Mouse (Mus musculus) midbrain, embryonic 14.5 days (tissue): ENCODE results near the gene Cebpa. TPM values are rescaled to one million over a fixed set of nuclear protein-coding genes. Genes with fewer than 3 reads are reported as not detected.

Experiments used
- ATAC-seq: fragments of 200-750 bp; cut with Nextera tagmentation; 2 replicates; pipeline ENCODE4 v1.8.0; 2017; ENCODE audit warnings: moderate number of reproducible peaks, moderate library complexity; ENCODE audit not compliant: low FRiP score, low TSS enrichment
- DNase-seq: peaks from one replicate; pipeline ENCODE4 v3.0.0-alpha.2; 2015
- H3K27ac ChIP-seq: fragments of 300-500 bp; sonication (generic); replicated peaks from 2 replicates; pipeline ENCODE4 v1.5.1; 2014; ENCODE audit warnings: mild to moderate bottlenecking, low read depth, low read length, moderate library complexity
- H3K27me3 ChIP-seq: fragments of 300-500 bp; sonication (generic); 2 replicates; pipeline ENCODE4 v1.6.1; 2014; ENCODE audit warnings: low read length, control low read depth, mixed read lengths; ENCODE audit not compliant: control insufficient read depth, insufficient read depth
- H3K36me3 ChIP-seq: fragments of 300-500 bp; sonication (generic); 2 replicates; pipeline ENCODE4 v1.6.1; 2014; ENCODE audit warnings: low read length, control low read depth; ENCODE audit not compliant: control insufficient read depth, insufficient read depth
- H3K4me1 ChIP-seq: fragments of 300-500 bp; sonication (generic); 2 replicates; pipeline ENCODE4 v1.6.1; 2014; ENCODE audit warnings: mild to moderate bottlenecking, antibody characterized with exemption, low read length, control low read depth; ENCODE audit not compliant: control insufficient read depth, insufficient read depth
- H3K4me2 ChIP-seq: fragments of 300-500 bp; sonication (generic); 2 replicates; pipeline ENCODE4 v1.6.1; 2014; ENCODE audit warnings: mild to moderate bottlenecking, low read length, moderate library complexity
- H3K4me3 ChIP-seq: fragments of 300-500 bp; sonication (generic); replicated peaks from 2 replicates; pipeline ENCODE4 v1.5.1; 2014; ENCODE audit warnings: low read depth, low read length
- H3K9ac ChIP-seq: fragments of 300-500 bp; sonication (generic); replicated peaks from 2 replicates; pipeline ENCODE4 v1.6.1; 2014; ENCODE audit warnings: mild to moderate bottlenecking, low read length, moderate library complexity
- H3K9me3 ChIP-seq: fragments of 300-500 bp; sonication (generic); 2 replicates; pipeline ENCODE4 v1.6.1; 2016; ENCODE audit warnings: low read length, control low read depth, mixed read lengths; ENCODE audit not compliant: control insufficient read depth
- WGBS: fragments of 180-500 bp; shearing (Covaris S2); extraction: QIAGEN DNeasy Blood & Tissue Kit; methylation state at CpG from one replicate; pipeline ENCODE4 v1.1.7; 2014; 5-methylcytosine and 5-hydroxymethylcytosine counted together
- polyA plus RNA-seq: library from polyadenylated mRNA; unstranded; fragments of >200 nt; fragmentation: Nextera tagmentation; extraction: Ambion mirVana; gene quantifications from 2 replicates; pipeline ENCODE4 v1.2.1, GENCODE M21; 2014

Gene Cebpa
- polyA plus RNA-seq, 1 experiment from 2014 or later = 0.61 TPM

GRCm38 (mm10) chr7:35149616-35150433, 30.7 kb downstream of the Cebpa start:
- H3K9me3 ChIP-seq = no peaks in the 10 kb centered on the region
- no peak for DNase-seq
- no peak overlapping the region for H3K4me2 ChIP-seq
- H3K27ac ChIP-seq = no peak overlapping the region
- no peak for ATAC-seq
- H3K9ac ChIP-seq = no peak overlapping the region
- H3K27me3 ChIP-seq = no peaks in the 10 kb centered on the region
- H3K4me1 ChIP-seq = no peaks in the 10 kb centered on the region
- H3K36me3 ChIP-seq = no peaks in the 10 kb centered on the region
- no peak overlapping the region for H3K4me3 ChIP-seq
- 79% methylated on average over 15 of the region's 15 CpGs for WGBS

- Histone ChIP-seq H3K27ac (no peak overlapping the region), H3K36me3 (no peaks in the 10 kb centered on the region), H3K4me1 (no peaks in the 10 kb centered on the region), H3K9me3 (no peaks in the 10 kb centered on the region), H3K27me3 (no peaks in the 10 kb centered on the region), H3K4me3 (no peak overlapping the region), H3K9ac (no peak overlapping the region), H3K4me2 (no peak overlapping the region)
- DNase-seq (no peak), ATAC-seq (no peak)
- 85% methylated on average over 5 of the region's 5 CpGs for WGBS
Measured at GRCm38 (mm10) chr7:35150860-35151259, 31.8 kb downstream of the Cebpa start.

- WGBS = 84% methylated on average over 12 of the region's 12 CpGs
- ATAC-seq = no peak
- no peak overlapping the region for H3K4me3 ChIP-seq
Measured at GRCm38 (mm10) chr7:35154449-35154848, 35.4 kb downstream of the Cebpa start.

GRCm38 (mm10) chr7:35156561-35157477, 37.7 kb downstream of the Cebpa start:
- no peak overlapping the region for H3K4me3 ChIP-seq
- no peak overlapping the region for H3K9ac ChIP-seq
- 78% methylated on average over 16 of the region's 16 CpGs for WGBS
- ATAC-seq (no peak), DNase-seq (no peak)
- H3K4me2 ChIP-seq = no peak overlapping the region
- H3K36me3 ChIP-seq = no peaks in the 10 kb centered on the region
- H3K27ac ChIP-seq = no peak overlapping the region
- H3K9me3 ChIP-seq = no peaks in the 10 kb centered on the region
- H3K4me1 ChIP-seq = no peaks in the 10 kb centered on the region
- no peaks in the 10 kb centered on the region for H3K27me3 ChIP-seq

More at GRCm38 (mm10) chr7:35154449-35154848, 35.4 kb downstream of the Cebpa start:
- no peak overlapping the region for H3K9ac ChIP-seq
- H3K4me1 ChIP-seq = no peaks in the 10 kb centered on the region
- H3K4me2 ChIP-seq = no peak overlapping the region
- no peak for DNase-seq
- no peaks in the 10 kb centered on the region for H3K9me3 ChIP-seq
- H3K27ac ChIP-seq = no peak overlapping the region
- no peaks in the 10 kb centered on the region for H3K36me3 ChIP-seq
- no peaks in the 10 kb centered on the region for H3K27me3 ChIP-seq

GRCm38 (mm10) chr7:35157512-35157911, 38.4 kb downstream of the Cebpa start:
- Histone ChIP-seq H3K27ac (no peak overlapping the region), H3K4me3 (no peak overlapping the region), H3K36me3 (no peaks in the 10 kb centered on the region), H3K9ac (no peak overlapping the region), H3K9me3 (no peaks in the 10 kb centered on the region), H3K4me1 (no peaks in the 10 kb centered on the region), H3K4me2 (no peak overlapping the region), H3K27me3 (no peaks in the 10 kb centered on the region)
- WGBS = 83% methylated on average over 3 of the region's 3 CpGs
- DNase-seq (no peak), ATAC-seq (no peak)

GRCm38 (mm10) chr7:35162443-35162842, 43.4 kb downstream of the Cebpa start:
- DNase-seq (no peak), ATAC-seq (no peak)
- Histone ChIP-seq H3K27me3 (no peaks in the 10 kb centered on the region), H3K4me2 (no peak overlapping the region), H3K4me3 (no peak overlapping the region), H3K27ac (no peak overlapping the region), H3K36me3 (no peaks in the 10 kb centered on the region), H3K9ac (no peak overlapping the region), H3K9me3 (no peaks in the 10 kb centered on the region), H3K4me1 (no peaks in the 10 kb centered on the region)
- WGBS = 79% methylated on average over 6 of the region's 6 CpGs

GRCm38 (mm10) chr7:35163600-35163999, 44.5 kb downstream of the Cebpa start:
- no peak for ATAC-seq
- Histone ChIP-seq H3K36me3 (no peaks in the 10 kb centered on the region), H3K4me1 (no peaks in the 10 kb centered on the region), H3K4me2 (no peak overlapping the region), H3K9me3 (no peaks in the 10 kb centered on the region), H3K4me3 (no peak overlapping the region), H3K9ac (no peak overlapping the region), H3K27ac (no peak overlapping the region), H3K27me3 (no peaks in the 10 kb centered on the region)
- no peak for DNase-seq
- 71% methylated on average over 7 of the region's 7 CpGs for WGBS

GRCm38 (mm10) chr7:35164131-35164530, 45.0 kb downstream of the Cebpa start:
- Histone ChIP-seq H3K4me1 (no peaks in the 10 kb centered on the region), H3K4me2 (no peak overlapping the region), H3K9me3 (no peaks in the 10 kb centered on the region), H3K27me3 (no peaks in the 10 kb centered on the region), H3K27ac (no peak overlapping the region), H3K36me3 (no peaks in the 10 kb centered on the region), H3K4me3 (no peak overlapping the region), H3K9ac (no peak overlapping the region)
- DNase-seq = no peak
- 76% methylated on average over 6 of the region's 6 CpGs for WGBS
- no peak for ATAC-seq
